Mouse (Mus musculus) erythroid progenitor cell, adult 5-6 weeks (primary cell): ENCODE results near the gene Cdc42ep1. TPM values are rescaled to one million over a fixed set of nuclear protein-coding genes. Genes with fewer than 3 reads are reported as not detected.

Experiments
- ATAC-seq: replicated peaks from 2 replicates; pipeline ENCODE4 v1.8.0; 2016; ENCODE audit warnings: moderate number of reproducible peaks, mild to moderate bottlenecking, moderate TSS enrichment, inconsistent platforms; ENCODE audit not compliant: poor library complexity, low FRiP score, severe bottlenecking
- total RNA-seq, 2 experiments: library from RNA; stranded (forward) in 1 of 2; stranded (reverse) in 1 of 2; fragments of 150-400 nt in 1 of 2; fragments of 186-747, 209-891 nt in 1 of 2; gene quantifications; 2 replicates each; pipeline versions ENCODE4 v1.2.3 to v1.2.4; 2015 to 2017; ENCODE audit warnings: low replicate concordance in 2 of 2

The Cdc42ep1 gene
- total RNA-seq (2015; ENCODE audit: low replicate concordance) (not detected in 2 replicates), total RNA-seq (2017; ENCODE audit: low replicate concordance) (not detected in 2 replicates)

GRCm38 (mm10) chr15:78842371-78843163, at the start of gene Cdc42ep1:
Gene Cdc42ep1, plus strand, starts transcription at chr15:78842624.
- ATAC-seq: no peak

GRCm38 (mm10) chr15:78796196-78797059, 46.0 kb upstream of the Cdc42ep1 start:
- no peak for ATAC-seq

- no peak for ATAC-seq
These were observed 45.4 kb upstream of the Cdc42ep1 start for GRCm38 (mm10) chr15:78797060-78797329.

- ATAC-seq: no peak
These were observed 43.4 kb upstream of the Cdc42ep1 start for GRCm38 (mm10) chr15:78799029-78799428.

- ATAC-seq: no peak
These were observed 40.9 kb upstream of the Cdc42ep1 start for GRCm38 (mm10) chr15:78801571-78801970.

GRCm38 (mm10) chr15:78801971-78802741, 40.3 kb upstream of the Cdc42ep1 start:
- ATAC-seq: no peak

GRCm38 (mm10) chr15:78802776-78803391, 39.5 kb upstream of the Cdc42ep1 start, which contains the start of gene Card10:
Gene Card10, minus strand, starts transcription at chr15:78803042.
- ATAC-seq: no peak

GRCm38 (mm10) chr15:78803499-78803900, 38.9 kb upstream of the Cdc42ep1 start:
- ATAC-seq: no peak

GRCm38 (mm10) chr15:78804326-78804725, 38.1 kb upstream of the Cdc42ep1 start:
- no peak for ATAC-seq

- no peak for ATAC-seq
These were observed 37.1 kb upstream of the Cdc42ep1 start for GRCm38 (mm10) chr15:78805351-78805750.

- ATAC-seq: no peak
These were observed 35.8 kb upstream of the Cdc42ep1 start for GRCm38 (mm10) chr15:78806614-78807013.

GRCm38 (mm10) chr15:78807141-78807540, 35.3 kb upstream of the Cdc42ep1 start:
- ATAC-seq: no peak

- no peak for ATAC-seq
These were observed 33.4 kb upstream of the Cdc42ep1 start for GRCm38 (mm10) chr15:78808980-78809379.

GRCm38 (mm10) chr15:78809739-78810138, 32.7 kb upstream of the Cdc42ep1 start:
- no peak for ATAC-seq

- no peak for ATAC-seq
These were observed 32.3 kb upstream of the Cdc42ep1 start for GRCm38 (mm10) chr15:78810146-78810545.

GRCm38 (mm10) chr15:78813603-78814002, 28.8 kb upstream of the Cdc42ep1 start:
- ATAC-seq: no peak

GRCm38 (mm10) chr15:78815314-78816073, 26.9 kb upstream of the Cdc42ep1 start:
- ATAC-seq: no peak

GRCm38 (mm10) chr15:78816074-78816391, 26.4 kb upstream of the Cdc42ep1 start:
- ATAC-seq: no peak
